Mouse (Mus musculus) lung, embryonic 16.5 days (tissue): ENCODE measurements around the gene Tfip11. TPM values are rescaled to one million over a fixed set of nuclear protein-coding genes. Genes with fewer than 3 reads are reported as not detected.
A peak's percentile ranks its signal among the peaks of the same experiment; 100 is the strongest.

Source experiments
- ATAC-seq: fragments of 200-750 bp; cut with Nextera tagmentation; 2 replicates; pipeline ENCODE4 v1.8.0; 2017; ENCODE audit warnings: low read depth, mild to moderate bottlenecking, moderate library complexity
- H3K27ac ChIP-seq: fragments of 300-500 bp; sonication (generic); 2 replicates; pipeline ENCODE4 v1.5.1; 2014; ENCODE audit warnings: mild to moderate bottlenecking, control low read depth, low read length
- H3K27me3 ChIP-seq: fragments of 300-500 bp; sonication (generic); 2 replicates; pipeline ENCODE4 v1.6.1; 2014; ENCODE audit warnings: low read depth, low read length, mixed read lengths; ENCODE audit not compliant: control insufficient read depth, insufficient read depth
- H3K36me3 ChIP-seq: fragments of 300-500 bp; sonication (generic); 2 replicates; pipeline ENCODE4 v1.6.1; 2014; ENCODE audit warnings: low read length; ENCODE audit not compliant: control insufficient read depth, insufficient read depth
- H3K4me1 ChIP-seq: fragments of 300-500 bp; sonication (generic); replicated peaks from 2 replicates; pipeline ENCODE4 v1.6.1; 2014; ENCODE audit warnings: low read length, mixed read lengths; ENCODE audit not compliant: control insufficient read depth, insufficient read depth
- H3K4me2 ChIP-seq: fragments of 300-500 bp; sonication (generic); 2 replicates; pipeline ENCODE4 v1.6.1; 2014; ENCODE audit warnings: low read depth, low read length, control low read depth
- H3K4me3 ChIP-seq: fragments of 300-500 bp; sonication (generic); 2 replicates; pipeline ENCODE4 v1.5.1; 2014; ENCODE audit warnings: mild to moderate bottlenecking, low read length, control low read depth
- H3K9ac ChIP-seq: fragments of 300-500 bp; sonication (generic); 2 replicates; pipeline ENCODE4 v1.6.1; 2014; ENCODE audit warnings: low read length, control low read depth
- H3K9me3 ChIP-seq: fragments of 300-500 bp; sonication (generic); 2 replicates; pipeline ENCODE4 v1.6.1; 2016; ENCODE audit warnings: low read length; ENCODE audit not compliant: control insufficient read depth
- WGBS: fragments of 180-500 bp; shearing (Covaris S2); extraction: QIAGEN DNeasy Blood & Tissue Kit; methylation state at CpG from one replicate; pipeline ENCODE4 v1.1.7; 2014; 5-methylcytosine and 5-hydroxymethylcytosine counted together
- polyA plus RNA-seq: library from polyadenylated mRNA; unstranded; fragments of >200 nt; fragmentation: Nextera tagmentation; extraction: Ambion mirVana; gene quantifications from 2 replicates; pipeline ENCODE4 v1.2.1, GENCODE M21; 2015

Tfip11 gene
- polyA plus RNA-seq, 1 experiment from 2014 or later: 31.1 TPM

GRCm38 (mm10) chr5:112282780-112283482 is 43.2 kb upstream of the Tfip11 start:
- H3K9me3 ChIP-seq: no peaks in the 10 kb centered on the region
- ATAC-seq: no peak
- H3K27me3 ChIP-seq: no peaks in the 10 kb centered on the region
- no peak overlapping the region for H3K9ac ChIP-seq
- H3K4me3 ChIP-seq: no peak overlapping the region
- peak overlapping the region; percentile 80 for H3K27ac ChIP-seq
- H3K4me1 ChIP-seq: peaks cover 27% of the 10 kb centered on the region
- no peaks in the 10 kb centered on the region for H3K36me3 ChIP-seq
- 55% methylated on average over 9 of the region's 9 CpGs for whole genome bisulfite sequencing
- H3K4me2 ChIP-seq: no peak overlapping the region

GRCm38 (mm10) chr5:112283543-112284202 is 42.5 kb upstream of the Tfip11 start:
- no peaks in the 10 kb centered on the region for H3K27me3 ChIP-seq
- H3K27ac ChIP-seq: peak overlapping the region; percentile 80
- H3K4me2 ChIP-seq: no peak overlapping the region
- 49% methylated on average over 10 of the region's 10 CpGs for WGBS
- no peaks in the 10 kb centered on the region for H3K36me3 ChIP-seq
- H3K4me3 ChIP-seq: no peak overlapping the region
- H3K9me3 ChIP-seq: no peaks in the 10 kb centered on the region
- no peak overlapping the region for H3K9ac ChIP-seq
- peaks cover 26% of the 10 kb centered on the region for H3K4me1 ChIP-seq
- ATAC-seq: peak; percentile 58

GRCm38 (mm10) chr5:112284203-112284582 is 42.0 kb upstream of the Tfip11 start:
- Histone ChIP-seq H3K27ac (peak overlapping the region; percentile 80), H3K4me2 (no peak overlapping the region), H3K9ac (0 out of 2 replicates have a peak overlapping the region, but pooled peaks have one; percentile 8), H3K4me1 (peaks cover 26% of the 10 kb centered on the region), H3K36me3 (no peaks in the 10 kb centered on the region), H3K4me3 (no peak overlapping the region), H3K27me3 (no peaks in the 10 kb centered on the region), H3K9me3 (no peaks in the 10 kb centered on the region)
- WGBS: 66% methylated on average over 7 of the region's 7 CpGs
- no peak for ATAC-seq

- peaks cover 34% of the 10 kb centered on the region for H3K4me1 ChIP-seq
- 88% methylated on average over 7 of the region's 7 CpGs for WGBS
These were observed 40.5 kb upstream of the Tfip11 start for GRCm38 (mm10) chr5:112285548-112286085.

GRCm38 (mm10) chr5:112286608-112286983 is 39.6 kb upstream of the Tfip11 start:
- no peak for ATAC-seq
- H3K9me3 ChIP-seq: no peaks in the 10 kb centered on the region
- no peak overlapping the region for H3K9ac ChIP-seq
- 76% methylated on average over 2 of the region's 2 CpGs for WGBS
- no peaks in the 10 kb centered on the region for H3K36me3 ChIP-seq
- no peak overlapping the region for H3K4me2 ChIP-seq
- no peaks in the 10 kb centered on the region for H3K27me3 ChIP-seq
- H3K4me3 ChIP-seq: no peak overlapping the region
- no peak overlapping the region for H3K27ac ChIP-seq
- H3K4me1 ChIP-seq: peaks cover 31% of the 10 kb centered on the region

More at GRCm38 (mm10) chr5:112285548-112286085, 40.5 kb upstream of the Tfip11 start:
- H3K4me2 ChIP-seq: no peak overlapping the region
- H3K27me3 ChIP-seq: no peaks in the 10 kb centered on the region
- no peak for ATAC-seq
- no peak overlapping the region for H3K27ac ChIP-seq
- no peaks in the 10 kb centered on the region for H3K9me3 ChIP-seq
- H3K4me3 ChIP-seq: no peak overlapping the region
- H3K9ac ChIP-seq: no peak overlapping the region
- H3K36me3 ChIP-seq: no peaks in the 10 kb centered on the region

GRCm38 (mm10) chr5:112286984-112287641 is 39.0 kb upstream of the Tfip11 start:
- Histone ChIP-seq H3K27me3 (no peaks in the 10 kb centered on the region), H3K36me3 (no peaks in the 10 kb centered on the region), H3K4me1 (peaks cover 28% of the 10 kb centered on the region), H3K9me3 (no peaks in the 10 kb centered on the region), H3K4me2 (no peak overlapping the region), H3K4me3 (no peak overlapping the region), H3K9ac (no peak overlapping the region), H3K27ac (no peak overlapping the region)
- 60% methylated on average over 11 of the region's 11 CpGs for WGBS
- no peak for ATAC-seq

- H3K9ac ChIP-seq: no peak overlapping the region
- no peaks in the 10 kb centered on the region for H3K9me3 ChIP-seq
- WGBS: 78% methylated on average over 2 of the region's 2 CpGs
- no peak overlapping the region for H3K4me3 ChIP-seq
- ATAC-seq: no peak
- H3K4me2 ChIP-seq: no peak overlapping the region
- H3K27me3 ChIP-seq: no peaks in the 10 kb centered on the region
- H3K36me3 ChIP-seq: no peaks in the 10 kb centered on the region
- no peak overlapping the region; the same call in 1 of the 2 replicates for H3K27ac ChIP-seq
- peaks cover 25% of the 10 kb centered on the region for H3K4me1 ChIP-seq
These were observed 38.5 kb upstream of the Tfip11 start for GRCm38 (mm10) chr5:112287652-112288051.

GRCm38 (mm10) chr5:112288193-112289141 is 37.7 kb upstream of the Tfip11 start:
- Histone ChIP-seq H3K4me1 (peaks cover 25% of the 10 kb centered on the region), H3K4me3 (peak overlapping the region; percentile 17), H3K9me3 (no peaks in the 10 kb centered on the region), H3K27ac (0 out of 2 replicates have a peak overlapping the region, but pooled peaks have one; percentile 64), H3K9ac (peak overlapping the region; percentile 42; the same call in 1 of the 2 replicates), H3K36me3 (no peaks in the 10 kb centered on the region), H3K4me2 (peak overlapping the region; percentile 38), H3K27me3 (no peaks in the 10 kb centered on the region)
- ATAC-seq: 0 out of 2 replicates have a peak, but pooled peaks have one; percentile 24
- WGBS: 72% methylated on average over 9 of the region's 9 CpGs
